Mouse (Mus musculus) heart, embryonic 12.5 days (tissue): ENCODE results near the gene Hist1h2aa. TPM values are rescaled to one million over a fixed set of nuclear protein-coding genes. Genes with fewer than 3 reads are reported as not detected.

Experiments used
- ATAC-seq: fragments of 200-750 bp; cut with Nextera tagmentation; 2 replicates; pipeline ENCODE4 v1.8.0; 2017; ENCODE audit warnings: moderate TSS enrichment, moderate library complexity; ENCODE audit not compliant: insufficient number of reproducible peaks, low FRiP score
- H3K27ac ChIP-seq: fragments of 300-500 bp; sonication (generic); 2 replicates; pipeline ENCODE4 v1.5.1; 2016; ENCODE audit warnings: mild to moderate bottlenecking, moderate library complexity; ENCODE audit not compliant: poor library complexity, severe bottlenecking
- H3K27me3 ChIP-seq: fragments of 300-500 bp; sonication (generic); replicated peaks from 2 replicates; pipeline ENCODE4 v1.6.1; 2016; ENCODE audit warnings: mild to moderate bottlenecking, moderate library complexity
- H3K36me3 ChIP-seq: fragments of 300-500 bp; sonication (generic); 2 replicates; pipeline ENCODE4 v1.6.1; 2016; ENCODE audit warnings: mild to moderate bottlenecking, moderate library complexity
- H3K4me1 ChIP-seq: fragments of 300-500 bp; sonication (generic); replicated peaks from 2 replicates; pipeline ENCODE4 v1.6.1; 2016; ENCODE audit warnings: mild to moderate bottlenecking
- H3K4me2 ChIP-seq: fragments of 300-500 bp; sonication (generic); 2 replicates; pipeline ENCODE4 v1.6.1; 2016; ENCODE audit warnings: mild to moderate bottlenecking, moderate library complexity
- H3K4me3 ChIP-seq: fragments of 300-500 bp; sonication (generic); 2 replicates; pipeline ENCODE4 v1.5.1; 2016; ENCODE audit warnings: mild to moderate bottlenecking
- H3K9ac ChIP-seq: fragments of 300-500 bp; sonication (generic); 2 replicates; pipeline ENCODE4 v1.6.1; 2016; ENCODE audit warnings: mild to moderate bottlenecking, moderate library complexity
- H3K9me3 ChIP-seq: fragments of 300-500 bp; sonication (generic); replicated peaks from 2 replicates; pipeline ENCODE4 v1.6.1; 2016; ENCODE audit warnings: mild to moderate bottlenecking, moderate library complexity
- WGBS: fragments of 180-500 bp; shearing (Covaris S2); methylation state at CpG from one replicate; pipeline ENCODE4 v1.1.7; 2016; 5-methylcytosine and 5-hydroxymethylcytosine counted together
- polyA plus RNA-seq: library from polyadenylated mRNA; unstranded; fragments of >200 nt; fragmentation: Nextera tagmentation; extraction: Ambion mirVana; gene quantifications from 2 replicates; pipeline ENCODE4 v1.2.1, GENCODE M21; 2016

The Hist1h2aa gene
- polyA plus RNA-seq, 1 experiment from 2014 or later = not detected

DNA sequence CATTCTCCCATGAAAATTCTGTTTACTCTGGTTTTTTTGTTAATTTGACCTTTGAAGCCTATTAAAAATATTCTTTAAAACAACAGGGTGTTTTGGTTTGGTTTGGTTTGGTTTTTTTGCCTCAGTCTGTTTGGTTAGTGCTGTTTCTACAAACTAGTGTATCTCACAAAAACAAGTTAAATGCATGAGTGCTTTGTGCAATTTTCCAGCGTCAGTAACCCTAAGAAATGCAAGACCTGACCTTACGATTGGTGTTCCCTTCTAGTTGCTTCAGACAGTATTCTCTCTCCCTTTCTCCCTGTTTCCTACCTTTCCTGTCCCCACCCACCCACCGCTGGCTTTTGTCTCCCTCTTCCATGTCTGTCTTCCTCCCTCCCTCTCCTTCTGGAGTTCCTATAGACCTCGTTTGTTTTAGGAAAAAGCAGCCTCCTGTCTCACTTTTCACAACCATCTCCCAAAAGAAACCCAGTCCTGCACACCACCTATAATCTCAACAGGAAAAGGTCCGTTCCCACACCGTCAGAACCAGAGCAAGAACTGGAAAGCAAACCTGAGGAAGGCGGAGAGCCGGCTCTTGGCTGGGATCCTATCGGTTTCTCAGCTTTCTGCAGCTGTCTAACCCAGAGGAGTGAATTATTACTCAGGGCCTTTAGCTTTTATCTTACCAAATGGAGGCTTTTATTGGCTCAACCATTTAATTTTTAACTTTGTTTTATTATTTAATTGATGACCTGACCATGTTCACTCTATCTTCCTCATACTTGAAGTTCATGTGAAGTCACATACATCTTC, 19.7 kb upstream of the Hist1h2aa start, which contains the start of gene Slc17a4:
Gene Slc17a4 (minus strand): TSS at position 634 of the 792 bp plus-strand sequence.
- H3K36me3 ChIP-seq = no peaks in the 10 kb centered on the region
- no peak within 1 kb of the TSS for H3K4me3 ChIP-seq
- whole genome bisulfite sequencing = 47% methylated on average over 9 of the region's 9 CpGs
- H3K27ac ChIP-seq = peak within 1 kb of the TSS; percentile 78
- no peak within 1 kb of the TSS for H3K9ac ChIP-seq
- H3K27me3 ChIP-seq = 0 out of 2 replicates have a peak, but pooled peaks cover 5% of the 10 kb centered on the region
- H3K9me3 ChIP-seq = no peaks in the 10 kb centered on the region
- no peak; the same call in 1 of the 2 replicates for ATAC-seq
- H3K4me2 ChIP-seq = peak within 1 kb of the TSS; percentile 26
- H3K4me1 ChIP-seq = peaks cover 36% of the 10 kb centered on the region

DNA sequence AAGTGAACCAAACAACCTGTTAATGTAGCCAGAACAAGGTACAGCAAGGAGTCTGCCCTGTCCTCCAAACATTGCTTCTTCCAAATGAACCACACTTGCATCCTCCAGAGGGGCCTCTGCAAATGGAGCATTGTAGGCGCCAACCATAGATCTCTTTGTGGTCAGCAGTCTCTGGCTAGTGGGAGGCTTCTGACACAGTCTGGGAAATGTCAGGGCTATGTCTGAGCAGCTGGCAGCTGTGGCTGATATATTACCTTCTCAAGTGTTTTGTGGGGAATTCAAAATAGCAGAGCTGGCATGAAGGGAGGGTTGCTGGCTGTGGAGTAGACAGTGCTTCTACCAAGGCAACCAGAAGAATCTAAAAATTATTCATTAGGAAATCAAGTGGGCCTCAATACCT, 18.1 kb upstream of the Hist1h2aa start:
- no peak overlapping the region for H3K4me3 ChIP-seq
- 31% methylated on average over 1 of the region's 1 CpGs for whole genome bisulfite sequencing
- H3K9me3 ChIP-seq = no peaks in the 10 kb centered on the region
- no peaks in the 10 kb centered on the region for H3K36me3 ChIP-seq
- H3K9ac ChIP-seq = no peak overlapping the region
- H3K27ac ChIP-seq = peak overlapping the region; percentile 59; the same call in 1 of the 2 replicates
- H3K27me3 ChIP-seq = 0 out of 2 replicates have a peak, but pooled peaks cover 5% of the 10 kb centered on the region
- peak overlapping the region; percentile 8; the same call in 1 of the 2 replicates for H3K4me2 ChIP-seq
- no peak for ATAC-seq
- peaks cover 36% of the 10 kb centered on the region for H3K4me1 ChIP-seq

DNA sequence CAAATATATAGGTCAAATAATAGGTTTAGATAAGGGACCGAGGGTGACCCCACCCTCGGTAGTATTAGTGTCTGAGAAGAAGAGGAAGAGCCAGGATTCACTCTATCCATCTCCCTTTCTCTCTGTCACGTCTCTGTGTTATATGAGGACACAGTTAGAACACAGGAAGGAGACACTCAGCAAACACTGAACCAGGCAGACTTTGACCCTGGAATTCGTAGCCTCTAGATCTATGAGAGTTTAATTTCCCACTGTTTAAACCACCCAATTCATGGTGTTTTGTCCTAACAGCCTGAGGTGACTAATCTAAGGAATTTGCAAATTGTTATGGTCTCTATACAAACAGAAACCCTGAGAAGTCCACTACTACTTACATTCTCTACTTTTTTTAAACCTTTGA, 16.6 kb upstream of the Hist1h2aa start:
- no peak for ATAC-seq
- Histone ChIP-seq H3K9ac (no peak overlapping the region), H3K27me3 (0 out of 2 replicates have a peak, but pooled peaks cover under 1% of the 10 kb centered on the region), H3K36me3 (no peaks in the 10 kb centered on the region), H3K27ac (no peak overlapping the region), H3K4me3 (no peak overlapping the region), H3K4me2 (no peak overlapping the region), H3K4me1 (peaks cover 36% of the 10 kb centered on the region), H3K9me3 (no peaks in the 10 kb centered on the region)
- WGBS = 54% methylated on average over 4 of the region's 4 CpGs

DNA sequence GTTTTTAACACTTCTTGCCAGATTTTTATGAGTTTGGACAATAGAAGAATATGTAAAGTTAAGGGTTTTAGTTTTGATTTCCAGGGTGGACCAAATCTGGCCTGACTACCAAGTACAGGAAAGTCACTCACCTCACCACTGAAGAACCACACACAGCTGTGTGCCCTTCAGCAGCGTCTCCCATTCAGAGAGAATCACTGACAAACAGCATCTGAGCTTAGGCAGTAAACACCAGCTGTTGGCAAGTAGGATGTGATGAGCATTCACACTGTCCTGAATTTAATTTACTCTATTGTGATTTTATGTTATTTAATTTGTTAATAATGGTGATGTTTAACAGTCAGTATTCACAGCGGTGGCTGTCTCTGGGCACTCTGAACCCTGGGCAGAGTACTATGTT, 8.5 kb upstream of the Hist1h2aa start:
- Histone ChIP-seq H3K4me3 (no peak overlapping the region), H3K4me1 (peaks cover 7% of the 10 kb centered on the region), H3K27ac (no peak overlapping the region), H3K9ac (no peak overlapping the region), H3K9me3 (no peaks in the 10 kb centered on the region), H3K36me3 (no peaks in the 10 kb centered on the region), H3K4me2 (no peak overlapping the region), H3K27me3 (no peaks in the 10 kb centered on the region)
- 73% methylated on average over 2 of the region's 2 CpGs for WGBS
- no peak for ATAC-seq

DNA sequence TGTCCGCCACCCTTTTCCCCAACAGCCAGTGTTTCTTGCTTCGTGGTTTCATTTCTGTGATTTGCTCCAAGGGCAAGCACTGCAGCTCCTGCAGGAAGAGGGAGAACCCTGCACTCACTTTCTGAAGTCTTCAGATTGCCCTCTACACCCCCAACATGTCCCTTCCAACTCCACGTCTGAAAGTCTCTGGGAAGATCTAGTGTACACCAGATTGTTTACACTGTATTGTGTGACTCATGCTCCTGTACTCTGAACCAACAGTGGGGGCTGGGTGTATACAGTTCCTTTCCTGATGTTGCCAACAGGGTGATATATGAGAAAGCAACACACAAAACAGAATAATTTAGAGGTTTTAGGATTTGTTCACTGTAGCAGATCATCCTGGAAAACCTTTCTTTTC, 5.6 kb upstream of the Hist1h2aa start:
- 37% methylated on average over 3 of the region's 3 CpGs for WGBS
- no peak overlapping the region for H3K27ac ChIP-seq
- H3K9me3 ChIP-seq = no peaks in the 10 kb centered on the region
- H3K4me2 ChIP-seq = peak overlapping the region; percentile 9
- H3K27me3 ChIP-seq = no peaks in the 10 kb centered on the region
- H3K4me3 ChIP-seq = no peak overlapping the region
- peaks cover 7% of the 10 kb centered on the region for H3K4me1 ChIP-seq
- no peaks in the 10 kb centered on the region for H3K36me3 ChIP-seq
- H3K9ac ChIP-seq = no peak overlapping the region
- ATAC-seq = no peak

DNA sequence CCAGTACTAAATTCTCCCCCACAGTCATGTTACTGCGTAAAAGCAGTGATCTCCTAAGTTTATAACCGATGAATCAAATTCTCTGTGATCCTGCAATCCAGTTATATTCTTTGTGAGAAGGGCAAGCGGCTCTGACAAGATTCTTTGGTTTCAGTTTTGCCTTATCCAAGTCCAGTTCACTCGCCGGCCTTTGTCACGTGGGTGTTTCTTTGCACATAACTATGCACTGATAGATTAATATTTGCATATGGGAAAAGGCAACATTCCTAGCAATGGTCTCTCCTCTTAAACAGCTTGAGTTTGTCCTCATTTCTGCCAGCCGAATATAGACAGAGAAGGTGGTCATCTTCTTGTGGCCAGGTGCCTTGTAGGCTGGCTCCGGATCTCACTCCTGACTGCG, 3.8 kb upstream of the Hist1h2aa start:
- Histone ChIP-seq H3K4me2 (no peak overlapping the region), H3K27me3 (no peaks in the 10 kb centered on the region; the same call in 1 of the 2 replicates), H3K36me3 (no peaks in the 10 kb centered on the region), H3K9ac (no peak overlapping the region), H3K4me1 (peaks cover 7% of the 10 kb centered on the region), H3K27ac (no peak overlapping the region), H3K4me3 (no peak overlapping the region), H3K9me3 (0 out of 2 replicates have a peak, but pooled peaks cover 5% of the 10 kb centered on the region)
- ATAC-seq = no peak
- WGBS = 84% methylated on average over 9 of the region's 9 CpGs

DNA sequence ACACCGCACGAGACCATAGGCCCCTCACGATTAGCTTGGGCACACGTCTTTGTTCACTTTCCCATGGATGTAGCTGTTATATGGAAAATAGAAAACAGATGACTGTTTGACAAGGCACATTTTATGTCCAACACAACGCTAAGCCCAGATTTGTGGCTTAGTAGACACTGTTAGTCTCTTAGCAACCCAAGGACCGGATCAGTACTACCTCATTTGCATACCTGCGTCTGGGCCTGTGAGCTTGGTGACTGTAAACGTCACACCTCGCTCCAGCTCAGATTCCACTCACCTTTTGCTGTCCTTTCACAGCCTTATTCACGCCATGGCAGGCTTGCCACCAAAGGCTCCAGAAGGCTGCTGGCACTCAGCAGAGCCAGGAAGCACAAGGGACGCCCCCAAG, 3.4 kb upstream of the Hist1h2aa start:
- Histone ChIP-seq H3K4me3 (no peak overlapping the region), H3K36me3 (no peaks in the 10 kb centered on the region), H3K4me1 (peaks cover 7% of the 10 kb centered on the region), H3K4me2 (no peak overlapping the region), H3K9ac (no peak overlapping the region), H3K9me3 (0 out of 2 replicates have a peak, but pooled peaks cover 5% of the 10 kb centered on the region), H3K27me3 (no peaks in the 10 kb centered on the region; the same call in 1 of the 2 replicates), H3K27ac (no peak overlapping the region)
- WGBS = 68% methylated on average over 11 of the region's 11 CpGs
- no peak for ATAC-seq

DNA sequence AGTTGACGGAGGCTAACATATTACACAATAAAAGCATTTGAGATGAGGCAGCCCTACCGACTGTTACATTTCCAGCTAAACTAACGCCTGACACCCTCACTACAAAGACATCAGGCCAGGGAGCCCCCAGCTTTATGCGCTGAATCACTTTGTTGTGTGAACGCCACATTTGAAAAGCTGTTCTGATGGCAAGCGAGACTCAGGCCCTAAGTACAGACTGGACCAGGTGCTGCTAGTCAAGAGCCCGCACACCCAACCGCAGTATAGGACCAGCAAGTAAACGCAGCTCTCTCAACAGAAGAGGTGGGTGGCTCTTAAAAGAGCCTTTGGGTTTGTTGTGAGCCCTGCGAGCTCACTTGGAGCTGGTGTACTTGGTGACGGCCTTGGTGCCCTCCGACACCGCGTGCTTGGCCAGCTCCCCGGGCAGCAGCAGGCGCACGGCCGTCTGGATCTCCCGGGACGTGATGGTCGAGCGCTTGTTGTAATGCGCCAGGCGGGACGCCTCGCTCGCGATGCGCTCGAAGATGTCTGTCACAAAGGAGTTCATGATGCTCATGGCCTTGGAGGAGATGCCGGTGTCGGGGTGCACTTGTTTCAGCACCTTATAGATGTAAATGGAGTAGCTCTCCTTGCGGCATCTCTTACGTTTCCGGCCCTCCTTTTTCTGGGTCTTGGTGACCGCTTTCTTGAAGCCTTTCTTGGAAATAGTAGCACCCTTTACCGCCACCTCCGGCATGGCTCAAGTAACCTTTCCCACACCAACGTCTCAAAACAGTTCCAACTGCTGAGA, 646 bp upstream of the Hist1h2aa start, which contains the start of gene Hist1h2ba:
Gene Hist1h2ba (minus strand): TSS at position 736 of the 790 bp plus-strand sequence.
- H3K4me3 ChIP-seq = no peak within 1 kb of the TSS
- 86% methylated on average over 39 of the region's 39 CpGs for WGBS
- no peak for ATAC-seq
- no peaks in the 10 kb centered on the region for H3K36me3 ChIP-seq
- no peaks in the 10 kb centered on the region; the same call in 1 of the 2 replicates for H3K27me3 ChIP-seq
- 0 out of 2 replicates have a peak, but pooled peaks cover 5% of the 10 kb centered on the region for H3K9me3 ChIP-seq
- no peak within 1 kb of the TSS for H3K9ac ChIP-seq
- H3K4me1 ChIP-seq = no peaks in the 10 kb centered on the region
- H3K27ac ChIP-seq = no peak within 1 kb of the TSS
- no peak within 1 kb of the TSS for H3K4me2 ChIP-seq

DNA sequence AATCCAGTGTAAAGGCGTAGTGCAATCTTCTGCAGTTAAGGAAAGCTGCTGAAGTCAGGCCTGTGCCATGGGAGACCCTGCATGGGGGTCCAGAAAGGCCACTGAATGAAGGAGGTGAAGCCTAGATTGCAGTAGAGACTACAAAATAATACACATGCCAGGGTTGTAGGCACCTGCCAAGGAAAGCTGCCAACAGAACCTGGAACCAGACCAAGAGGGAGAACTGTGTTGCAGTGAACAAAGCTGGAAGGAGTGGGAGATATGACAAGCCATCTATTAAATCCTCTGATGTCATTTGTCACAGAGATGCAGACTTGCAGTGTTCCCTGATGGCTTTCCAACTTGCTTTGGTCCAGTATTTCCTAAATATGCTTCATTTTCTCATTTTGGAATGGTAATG, 4.4 kb downstream of the Hist1h2aa start:
- no peak overlapping the region for H3K4me3 ChIP-seq
- no peak overlapping the region for H3K27ac ChIP-seq
- H3K9ac ChIP-seq = no peak overlapping the region
- peaks cover 8% of the 10 kb centered on the region for H3K4me1 ChIP-seq
- H3K27me3 ChIP-seq = peaks cover 1% of the 10 kb centered on the region; the same call in 1 of the 2 replicates
- H3K4me2 ChIP-seq = no peak overlapping the region
- H3K36me3 ChIP-seq = no peaks in the 10 kb centered on the region
- 86% methylated on average over 1 of the region's 1 CpGs for WGBS
- no peak for ATAC-seq
- 0 out of 2 replicates have a peak, but pooled peaks cover 5% of the 10 kb centered on the region for H3K9me3 ChIP-seq

DNA sequence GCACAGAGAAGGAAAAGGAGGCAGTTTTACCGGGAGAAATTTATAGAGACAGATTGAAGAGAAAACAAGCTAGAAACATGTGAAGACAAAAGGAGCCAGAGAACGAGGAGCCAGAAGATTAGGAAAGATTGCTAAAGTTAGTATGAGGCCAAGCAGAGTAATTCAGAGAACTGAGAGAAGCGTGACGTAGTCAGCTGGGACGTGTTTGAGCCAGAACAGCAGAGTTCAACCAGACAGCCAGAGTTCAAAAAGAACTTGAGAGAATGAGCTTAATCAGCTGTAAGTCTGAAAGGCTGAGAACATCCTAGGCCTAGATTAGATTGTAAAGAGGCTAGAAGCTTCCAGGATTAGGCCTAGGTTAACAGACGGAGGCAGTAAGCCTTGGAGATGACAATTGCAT, 6.0 kb downstream of the Hist1h2aa start:
- Histone ChIP-seq H3K9ac (no peak overlapping the region), H3K4me1 (peaks cover 8% of the 10 kb centered on the region), H3K4me3 (no peak overlapping the region), H3K27ac (no peak overlapping the region), H3K27me3 (0 out of 2 replicates have a peak, but pooled peaks cover 6% of the 10 kb centered on the region), H3K36me3 (no peaks in the 10 kb centered on the region), H3K4me2 (no peak overlapping the region), H3K9me3 (no peaks in the 10 kb centered on the region)
- 27% methylated on average over 6 of the region's 6 CpGs for WGBS
- no peak for ATAC-seq

DNA sequence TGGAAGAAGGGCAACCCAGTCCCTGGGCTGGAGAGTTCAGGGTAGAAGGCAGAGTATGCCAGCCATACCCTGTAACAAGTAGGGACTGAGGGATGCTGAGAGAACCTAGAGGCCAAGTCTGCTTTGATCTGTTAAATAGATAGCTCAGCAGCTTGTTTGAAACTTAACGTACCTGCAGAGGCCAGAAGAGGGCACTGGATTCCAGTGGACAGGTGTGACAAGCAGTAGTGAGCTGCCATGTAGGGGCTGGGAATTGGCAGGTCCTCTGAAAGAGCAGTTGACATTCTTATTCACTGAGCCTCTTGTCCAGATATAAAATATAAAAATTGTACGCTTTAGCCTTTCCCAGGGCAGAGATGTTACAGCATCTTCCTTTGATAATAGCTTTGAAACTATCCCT, 8.6 kb downstream of the Hist1h2aa start:
- no peak for ATAC-seq
- no peak overlapping the region for H3K27ac ChIP-seq
- 0 out of 2 replicates have a peak, but pooled peaks cover 6% of the 10 kb centered on the region for H3K27me3 ChIP-seq
- peaks cover 8% of the 10 kb centered on the region for H3K4me1 ChIP-seq
- H3K4me3 ChIP-seq = no peak overlapping the region
- WGBS = 48% methylated on average over 2 of the region's 2 CpGs
- no peak overlapping the region for H3K4me2 ChIP-seq
- no peaks in the 10 kb centered on the region for H3K9me3 ChIP-seq
- H3K36me3 ChIP-seq = no peaks in the 10 kb centered on the region
- no peak overlapping the region for H3K9ac ChIP-seq
